23 mouse cellular contexts compared by ENCODE assay signal in genomic region chr10:63181166-63181565, GRCm38 (mm10). TPM values are rescaled to one million over a fixed set of nuclear protein-coding genes. Genes with fewer than 3 reads are reported as not detected.
DNase-seq lines count a peak whose midpoint lies in the region; ATAC-seq and TF ChIP-seq lines count a peak whose summit lies in the region.
"Had no signal": no experiment of that assay in that cellular context is flagged by ENCODE, and none has a peak within 500 bp of the region (broad histone marks: within the 10 kb centered on the region; RNA-seq: fewer than 3 reads in every experiment).

No protein-coding gene starts in this region.

- no peak overlapping the region for H3K27ac ChIP-seq in midbrain, embryonic 13.5 days
- H3K27ac ChIP-seq: embryonic facial prominence, embryonic 13.5 days; embryonic facial prominence, embryonic 15.5 days; forebrain, embryonic 10.5 days; forebrain, embryonic 13.5 days had no signal

- H3K9me3 ChIP-seq in E14TG2a.4 (ENCODE audit: low read length) = peaks cover 26% of the 10 kb centered on the region
- H3K9me3 ChIP-seq in midbrain, embryonic 13.5 days = no peaks in the 10 kb centered on the region
- H3K9me3 ChIP-seq: embryonic facial prominence, embryonic 13.5 days; embryonic facial prominence, embryonic 15.5 days; forebrain, embryonic 10.5 days; forebrain, embryonic 13.5 days had no signal

- no peaks in the 10 kb centered on the region for H3K27me3 ChIP-seq in E14TG2a.4 (ENCODE audit: insufficient read depth, low read length)
- no peaks in the 10 kb centered on the region for H3K27me3 ChIP-seq in midbrain, embryonic 13.5 days
- H3K27me3 ChIP-seq: CH12.LX; embryonic facial prominence, embryonic 13.5 days; embryonic facial prominence, embryonic 15.5 days; forebrain, embryonic 13.5 days had no signal

- no peak overlapping the region for H3K4me2 ChIP-seq in midbrain, embryonic 13.5 days (replicated peaks)
- H3K4me2 ChIP-seq: embryonic facial prominence, embryonic 13.5 days; embryonic facial prominence, embryonic 15.5 days; forebrain, embryonic 13.5 days had no signal

- H3K4me3 ChIP-seq in E14TG2a.4 (replicated peaks; ENCODE audit: low read length) = 0 out of 2 replicates have a peak overlapping the region, but pooled peaks have one; percentile 10
- H3K4me3 ChIP-seq in midbrain, embryonic 13.5 days (replicated peaks) = no peak overlapping the region
- H3K4me3 ChIP-seq: embryonic facial prominence, embryonic 13.5 days; embryonic facial prominence, embryonic 15.5 days; erythroblast, embryonic 14.5 days; forebrain, embryonic 10.5 days; forebrain, embryonic 13.5 days had no signal

- no peak for TF ChIP-seq CTCF in E14TG2a.4 (conservative IDR thresholded peaks at IDR 0.05; ENCODE audit: low read length)
- TF ChIP-seq CTCF in brain, embryonic 14.5 days (IDR thresholded peaks at IDR 0.05; ENCODE audit: borderline replicate concordance, extremely low read depth, insufficient read depth, insufficient read length) = no peak

- DNase-seq in cerebellum, adult 9-10 months = peak; percentile 4
- DNase-seq in cerebellum, adult 11 months = no peak
- DNase-seq in brain, embryonic 14.5 days (ENCODE audit: low read depth) = peak; percentile 52
- DNase-seq: adrenal gland, adult 8-10 months; adrenal gland, postnatal 14 days; adrenal gland, postnatal 36 days; B cell, adult 2 months; cerebellum, adult 11-12 months; cerebellum, adult 2 months; cerebellum, adult 9-11 months; cerebellum, postnatal 14 days; cerebellum, postnatal 36 days; embryo, embryonic 11 days had no signal

- H3K9ac ChIP-seq in midbrain, embryonic 13.5 days (replicated peaks) = no peak overlapping the region
- H3K9ac ChIP-seq: embryonic facial prominence, embryonic 13.5 days; embryonic facial prominence, embryonic 15.5 days; forebrain, embryonic 13.5 days had no signal

- ATAC-seq in midbrain, embryonic 13.5 days = no peak
- ATAC-seq: CD4-positive, CD25-positive, alpha-beta regulatory T cell, adult 4 months; forebrain, embryonic 13.5 days; forebrain, embryonic 16.5 days had no signal

- peaks cover 78% of the 10 kb centered on the region for H3K4me1 ChIP-seq in E14TG2a.4 (replicated peaks; ENCODE audit: low read depth, low read length)
- no peaks in the 10 kb centered on the region for H3K4me1 ChIP-seq in midbrain, embryonic 13.5 days (replicated peaks)
- H3K4me1 ChIP-seq: embryonic facial prominence, embryonic 13.5 days; forebrain, embryonic 13.5 days had no signal

- TF ChIP-seq POLR2A in brain, embryonic 14.5 days (IDR thresholded peaks at IDR 0.05; ENCODE audit: borderline replicate concordance, extremely low read depth, insufficient read depth, insufficient read length, poor library complexity, severe bottlenecking) = no peak

- 74% methylated on average over 1 of the region's 1 CpGs for WGBS in midbrain, embryonic 13.5 days

- peaks cover 5% of the 10 kb centered on the region; the same call in 1 of the 2 replicates for H3K36me3 ChIP-seq in E14TG2a.4 (ENCODE audit: insufficient read depth, low read length)
- H3K36me3 ChIP-seq in midbrain, embryonic 13.5 days = no peaks in the 10 kb centered on the region
- H3K36me3 ChIP-seq: embryonic facial prominence, embryonic 13.5 days; embryonic facial prominence, embryonic 15.5 days; forebrain, embryonic 10.5 days had no signal

RNA-seq across cellular contexts. Expression of gene Mypn, which starts 22.6 kb away (rescaled TPM):
- polyA plus RNA-seq in brain, embryonic 14.5 days (2012; rRNA removed) = 0.20 and 0.34 TPM in 2 replicates
- polyA plus RNA-seq in midbrain, embryonic 13.5 days (2015; fragmentation: Nextera tagmentation; extraction: Ambion mirVana) = 0.05 TPM in 1 of 2 replicates, not detected in the other
- polyA plus RNA-seq: CD4-positive, CD25-positive, alpha-beta regulatory T cell, adult 4 months; erythroblast, embryonic 14.5 days; forebrain, embryonic 13.5 days had no signal
